Mouse (Mus musculus) lung, postnatal 0 days (tissue): ENCODE measurements at regions not wholly inside any gene's neighbourhood (a gene's known extent, or its start where the extent isn't known, plus 50 kb on each side); places are given as distances from the start of the nearest gene placed in this dataset.

Source experiments
- CTCF ChIP-seq: IDR thresholded peaks from 2 replicates; pipeline ENCODE4 v1.5.1; 2016; ENCODE audit warnings: antibody characterized with exemption, mild to moderate bottlenecking
- EP300 ChIP-seq: IDR thresholded peaks from 2 replicates; pipeline ENCODE4 v1.6.1; 2016; ENCODE audit warnings: antibody characterized with exemption, mild to moderate bottlenecking, control low read depth

GRCm38 (mm10) chr2:108165085-108165484 lies 874.6 kb downstream of the Kcna4 start:
- TF ChIP-seq EP300 (no peak), CTCF (no peak)
